Mouse (Mus musculus): ENCODE data around the gene Rxfp3. TPM values are rescaled to one million over a fixed set of nuclear protein-coding genes. Genes with fewer than 3 reads are reported as not detected.
A peak's percentile ranks its signal among the peaks of the same experiment; 100 is the strongest.
"Not testable (repeated sequence)": the region's sequence is repeated elsewhere in the genome, so short reads cannot be mapped to it uniquely, and the experiment has no call there.

The Rxfp3 gene
- polyA plus RNA-seq, 1 experiment from 2014 or later = 0.13 TPM

GRCm38 (mm10) chr15:10990411-10990810 is 47.4 kb downstream of the Rxfp3 start:
- no peak overlapping the region for H3K27ac ChIP-seq
- H3K9ac ChIP-seq (ENCODE audit: low read depth, low read length) = no peak overlapping the region
- no peak for TF ChIP-seq CTCF (IDR thresholded peaks at IDR 0.05; ENCODE audit: low read depth)
- 46% methylated on average over 2 of the region's 2 CpGs for WGBS
- no peaks in the 10 kb centered on the region for H3K9me3 ChIP-seq (replicated peaks; ENCODE audit: low read length)
- peaks cover 16% of the 10 kb centered on the region; the same call in 1 of the 2 replicates for H3K36me3 ChIP-seq (ENCODE audit: insufficient read depth, low read length)
- DNase-seq (ENCODE audit: low spot score) (no peak), ATAC-seq (replicated peaks; ENCODE audit: low FRiP score, low read depth) (no peak)
- H3K4me3 ChIP-seq (replicated peaks; ENCODE audit: low read depth, low read length) = no peak overlapping the region
- no peak overlapping the region for H3K4me2 ChIP-seq (ENCODE audit: low read length)
- H3K4me1 ChIP-seq (replicated peaks; ENCODE audit: insufficient read depth, low read length) = no peaks in the 10 kb centered on the region
- no peaks in the 10 kb centered on the region for H3K27me3 ChIP-seq (ENCODE audit: insufficient read depth, low read length)

- not testable (repeated sequence) for DNase-seq (ENCODE audit: low spot score)
- H3K27ac ChIP-seq = peak overlapping the region; percentile 25
- WGBS = 92% methylated on average over 2 of the region's 2 CpGs
Observed at GRCm38 (mm10) chr15:10986477-10986876, 51.3 kb downstream of the Rxfp3 start.

GRCm38 (mm10) chr15:10985756-10986155 is 52.0 kb downstream of the Rxfp3 start:
- Histone ChIP-seq H3K36me3 (ENCODE audit: insufficient read depth, low read length) (0 out of 2 replicates have a peak, but pooled peaks cover 7% of the 10 kb centered on the region), H3K4me3 (replicated peaks; ENCODE audit: low read depth, low read length) (no peak overlapping the region), H3K4me1 (replicated peaks; ENCODE audit: insufficient read depth, low read length) (peaks cover 3% of the 10 kb centered on the region; the same call in 1 of the 2 replicates), H3K9me3 (replicated peaks; ENCODE audit: low read length) (no peaks in the 10 kb centered on the region), H3K4me2 (ENCODE audit: low read length) (no peak overlapping the region), H3K27ac (peak overlapping the region; percentile 25; the same call in 1 of the 2 replicates), H3K27me3 (ENCODE audit: insufficient read depth, low read length) (no peaks in the 10 kb centered on the region), H3K9ac (ENCODE audit: low read depth, low read length) (no peak overlapping the region)
- TF ChIP-seq CTCF (IDR thresholded peaks at IDR 0.05; ENCODE audit: low read depth) = no peak
- 72% methylated on average over 6 of the region's 6 CpGs for WGBS
- ATAC-seq (replicated peaks; ENCODE audit: low FRiP score, low read depth) (peak; percentile 41), DNase-seq (ENCODE audit: low spot score) (peak; percentile 11)

More at GRCm38 (mm10) chr15:10986477-10986876, 51.3 kb downstream of the Rxfp3 start:
- H3K9ac ChIP-seq (ENCODE audit: low read depth, low read length); H3K4me1 ChIP-seq (replicated peaks; ENCODE audit: insufficient read depth, low read length); ATAC-seq (replicated peaks; ENCODE audit: low FRiP score, low read depth); H3K36me3 ChIP-seq (ENCODE audit: insufficient read depth, low read length); H3K4me2 ChIP-seq (ENCODE audit: low read length); H3K4me3 ChIP-seq (replicated peaks; ENCODE audit: low read depth, low read length); H3K27me3 ChIP-seq (ENCODE audit: insufficient read depth, low read length); H3K9me3 ChIP-seq (replicated peaks; ENCODE audit: low read length): not testable (repeated sequence)

Other genes starting within 250 kb of the Rxfp3 start
- gene C1qtnf3, start 85.7 kb downstream of the Rxfp3 start, polyA plus RNA-seq (2015; fragmentation: Nextera tagmentation; extraction: Ambion mirVana) = 20.1 and 24.0 TPM in 2 replicates
- gene Amacr, start 56.2 kb downstream of the Rxfp3 start, polyA plus RNA-seq (2015; fragmentation: Nextera tagmentation; extraction: Ambion mirVana) = 47.4 and 54.5 TPM in 2 replicates
- 0.04 TPM in 2 replicates for gene Slc45a2, start 37.3 kb downstream of the Rxfp3 start, polyA plus RNA-seq (2015; fragmentation: Nextera tagmentation; extraction: Ambion mirVana)
- 1.6 and 2.1 TPM in 2 replicates for gene Adamts12, start 26.8 kb upstream of the Rxfp3 start, polyA plus RNA-seq (2015; fragmentation: Nextera tagmentation; extraction: Ambion mirVana)